Mouse (Mus musculus) liver, embryonic 16.5 days (tissue): Measurements from ENCODE around the gene Map4k2. TPM values are rescaled to one million over a fixed set of nuclear protein-coding genes. Genes with fewer than 3 reads are reported as not detected.

ENCODE experiments used
- ATAC-seq: fragments of 200-750 bp; cut with Nextera tagmentation; 2 replicates; pipeline ENCODE4 v1.8.0; 2017; ENCODE audit warnings: low read depth, mild to moderate bottlenecking, moderate number of reproducible peaks, moderate library complexity
- H3K27ac ChIP-seq: fragments of 300-500 bp; sonication (generic); 2 replicates; pipeline ENCODE4 v1.5.1; 2014; ENCODE audit warnings: mild to moderate bottlenecking, low read length
- H3K27me3 ChIP-seq: fragments of 300-500 bp; sonication (generic); 2 replicates; pipeline ENCODE4 v1.6.1; 2014; ENCODE audit warnings: low read depth, low read length, mixed read lengths; ENCODE audit not compliant: control insufficient read depth, insufficient read depth
- H3K36me3 ChIP-seq: fragments of 300-500 bp; sonication (generic); 2 replicates; pipeline ENCODE4 v1.6.1; 2014; ENCODE audit warnings: mild to moderate bottlenecking; ENCODE audit not compliant: control insufficient read depth, insufficient read depth
- H3K4me1 ChIP-seq: fragments of 300-500 bp; sonication (generic); 2 replicates; pipeline ENCODE4 v1.6.1; 2014; ENCODE audit warnings: low read depth, low read length, mixed read lengths; ENCODE audit not compliant: control insufficient read depth
- H3K4me2 ChIP-seq: fragments of 300-500 bp; sonication (generic); 2 replicates; pipeline ENCODE4 v1.6.1; 2014; ENCODE audit warnings: low read depth, low read length, mixed read lengths
- H3K4me3 ChIP-seq: fragments of 300-500 bp; sonication (generic); 2 replicates; pipeline ENCODE4 v1.5.1; 2014; ENCODE audit warnings: low read depth, mild to moderate bottlenecking, low read length
- H3K9ac ChIP-seq: fragments of 300-500 bp; sonication (generic); 2 replicates; pipeline ENCODE4 v1.6.1; 2014; ENCODE audit warnings: low read depth, low read length
- H3K9me3 ChIP-seq: fragments of 300-500 bp; sonication (generic); replicated peaks from 2 replicates; pipeline ENCODE4 v1.6.1; 2016; ENCODE audit warnings: low read length; ENCODE audit not compliant: control insufficient read depth
- WGBS: fragments of 180-500 bp; shearing (Covaris S2); extraction: QIAGEN DNeasy Blood & Tissue Kit; methylation state at CpG from one replicate; pipeline ENCODE4 v1.1.7; 2014; ENCODE audit not compliant: insufficient replicate concordance; 5-methylcytosine and 5-hydroxymethylcytosine counted together
- polyA plus RNA-seq: library from polyadenylated mRNA; unstranded; fragments of >200 nt; fragmentation: Nextera tagmentation; extraction: Ambion mirVana; gene quantifications from 2 replicates; pipeline ENCODE4 v1.2.1, GENCODE M21; 2015

Gene Map4k2
- polyA plus RNA-seq, result 8.2 and 8.6 TPM in 2 replicates

DNA sequence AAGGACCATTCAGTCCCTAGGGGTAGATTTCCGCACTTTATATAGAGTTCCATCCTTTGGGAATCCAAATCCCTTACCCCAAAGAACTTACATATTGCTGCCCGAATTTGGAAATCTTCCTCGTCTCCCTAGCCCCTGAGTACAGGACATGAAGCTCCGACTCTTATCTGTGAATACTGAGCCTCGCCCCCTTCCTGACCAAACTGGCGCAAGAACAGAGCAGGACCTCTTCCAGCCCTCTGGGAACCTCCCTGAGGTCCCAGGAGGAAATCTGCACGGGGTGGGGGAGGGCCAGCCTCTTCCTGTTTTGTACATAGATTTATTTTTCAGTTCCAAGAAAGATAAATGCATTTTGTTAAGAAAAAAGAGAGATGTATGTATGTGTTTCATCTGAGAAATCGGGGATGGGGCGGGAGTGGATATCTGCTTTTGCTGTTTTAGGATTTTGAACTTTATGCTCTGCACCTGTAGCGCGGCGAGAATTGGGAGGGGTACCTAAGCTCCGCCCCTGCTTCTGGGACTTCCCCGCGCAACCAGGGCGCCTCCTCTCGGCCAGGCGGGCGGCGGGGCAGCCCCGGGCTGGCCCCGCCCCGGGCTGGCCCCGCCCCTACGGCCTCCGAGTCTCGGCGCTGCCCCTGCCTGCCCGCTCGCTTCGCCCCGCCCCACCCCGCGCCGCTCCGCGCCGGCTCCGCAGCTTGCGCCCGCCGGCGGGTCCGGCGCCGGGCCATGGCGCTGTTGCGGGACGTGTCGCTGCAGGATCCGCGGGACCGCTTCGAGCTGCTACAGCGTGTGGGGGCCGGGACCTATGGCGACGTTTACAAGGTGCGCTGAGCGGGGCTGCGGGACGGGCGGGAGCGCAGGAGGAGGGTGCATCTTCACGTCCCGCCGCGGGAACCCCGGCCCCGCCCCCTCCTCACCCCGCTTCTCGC, at the start of gene Map4k2:
Gene Map4k2, plus strand, starts transcription at position 612 of the 929 bp plus-strand sequence.
- Histone ChIP-seq H3K9me3 (no peaks in the 10 kb centered on the region), H3K9ac (peak within 1 kb of the TSS; percentile 87), H3K27me3 (no peaks in the 10 kb centered on the region), H3K4me3 (peak within 1 kb of the TSS; percentile 83), H3K4me1 (peaks cover 48% of the 10 kb centered on the region), H3K27ac (peak within 1 kb of the TSS; percentile 76), H3K36me3 (peaks cover 13% of the 10 kb centered on the region), H3K4me2 (peak within 1 kb of the TSS; percentile 100)
- peak; percentile 93 for ATAC-seq
- WGBS, result 2% methylated on average over 59 of the region's 72 CpGs

DNA sequence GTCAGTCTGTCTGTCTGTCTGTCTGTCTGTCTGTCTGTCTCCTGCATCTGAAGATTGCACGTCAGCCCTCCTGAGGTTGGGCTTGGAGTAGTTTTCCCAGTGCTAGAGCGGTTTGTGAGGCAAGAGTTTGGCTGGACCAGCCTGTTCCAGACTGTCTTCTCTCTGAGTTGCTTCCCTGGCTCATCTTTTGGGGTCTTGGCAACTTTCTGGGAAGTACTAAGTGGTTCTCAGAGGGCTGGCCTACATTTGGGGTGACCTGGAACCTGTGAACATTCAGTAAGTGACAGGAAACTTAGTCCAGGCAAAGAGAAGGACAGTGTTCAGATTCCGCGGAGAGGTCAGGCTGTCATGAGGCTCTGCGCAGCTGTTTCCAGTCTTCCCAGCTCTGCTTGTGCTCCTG, 48.7 kb upstream of the Map4k2 start:
- H3K27me3 ChIP-seq, result no peaks in the 10 kb centered on the region
- peaks cover 29% of the 10 kb centered on the region for H3K36me3 ChIP-seq
- H3K4me2 ChIP-seq, result no peak overlapping the region
- peaks cover 65% of the 10 kb centered on the region for H3K4me1 ChIP-seq
- peak overlapping the region; percentile 88 for H3K27ac ChIP-seq
- H3K9ac ChIP-seq, result no peak overlapping the region
- H3K9me3 ChIP-seq, result no peaks in the 10 kb centered on the region
- 81% methylated on average over 5 of the region's 5 CpGs for WGBS
- ATAC-seq, result no peak
- H3K4me3 ChIP-seq, result no peak overlapping the region

DNA sequence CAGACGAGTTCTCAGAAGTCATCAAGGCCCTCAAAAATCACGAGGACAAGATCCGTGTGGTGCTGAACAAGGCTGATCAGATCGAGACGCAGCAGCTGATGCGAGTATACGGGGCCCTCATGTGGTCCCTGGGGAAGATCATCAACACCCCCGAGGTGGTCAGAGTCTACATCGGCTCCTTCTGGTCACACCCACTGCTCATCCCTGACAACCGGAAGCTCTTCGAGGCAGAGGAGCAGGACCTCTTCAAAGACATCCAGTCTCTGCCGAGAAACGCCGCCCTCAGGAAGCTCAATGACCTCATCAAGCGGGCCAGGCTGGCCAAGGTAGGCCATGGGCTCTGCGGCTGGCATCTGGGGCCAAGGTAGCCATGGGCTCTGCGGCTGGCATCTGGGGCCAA, 46.6 kb upstream of the Map4k2 start:
- Histone ChIP-seq H3K4me1 (peaks cover 68% of the 10 kb centered on the region), H3K9ac (no peak overlapping the region), H3K4me2 (no peak overlapping the region), H3K36me3 (peaks cover 36% of the 10 kb centered on the region), H3K27ac (no peak overlapping the region), H3K27me3 (no peaks in the 10 kb centered on the region), H3K4me3 (no peak overlapping the region), H3K9me3 (no peaks in the 10 kb centered on the region)
- WGBS, result 87% methylated on average over 17 of the region's 17 CpGs
- no peak for ATAC-seq

DNA sequence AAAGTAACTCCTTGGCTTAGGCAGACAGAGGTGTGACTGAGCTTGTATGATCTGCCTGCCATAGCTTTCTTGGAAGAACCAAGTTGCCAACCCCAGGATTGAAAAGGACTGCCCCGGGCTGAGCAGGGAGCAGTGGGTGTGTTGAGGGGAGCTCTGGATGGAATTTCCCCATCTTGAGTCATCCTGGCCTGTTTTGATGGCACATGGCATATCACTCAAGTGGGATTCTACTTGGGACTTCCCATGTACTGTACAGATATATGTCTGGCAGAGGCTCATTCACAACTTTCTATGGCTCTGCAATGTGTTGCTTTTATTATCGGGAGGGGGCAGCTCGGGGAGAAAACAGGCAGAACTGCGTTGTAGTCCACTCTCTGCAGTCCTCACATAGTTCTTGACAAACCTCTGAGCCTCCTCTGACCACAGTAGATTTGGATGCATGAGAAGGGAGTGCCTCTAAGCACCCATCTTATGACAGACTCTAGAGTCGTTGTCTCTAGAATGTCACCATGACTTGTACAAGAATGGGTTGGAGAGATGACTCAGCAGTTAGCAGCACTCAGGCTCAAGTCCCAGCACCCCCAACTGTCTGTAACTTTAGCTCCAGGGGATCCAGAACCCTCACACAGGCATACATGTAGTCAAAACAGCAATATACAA, 44.3 kb upstream of the Map4k2 start:
- 0 out of 2 replicates have a peak overlapping the region, but pooled peaks have one; percentile 25 for H3K4me2 ChIP-seq
- peak; percentile 40 for ATAC-seq
- no peak overlapping the region for H3K4me3 ChIP-seq
- 65% methylated on average over 5 of the region's 5 CpGs for WGBS
- peak overlapping the region; percentile 34 for H3K9ac ChIP-seq
- H3K36me3 ChIP-seq, result peaks cover 35% of the 10 kb centered on the region
- no peaks in the 10 kb centered on the region for H3K9me3 ChIP-seq
- H3K27me3 ChIP-seq, result no peaks in the 10 kb centered on the region
- H3K4me1 ChIP-seq, result peaks cover 69% of the 10 kb centered on the region
- H3K27ac ChIP-seq, result peak overlapping the region; percentile 89

DNA sequence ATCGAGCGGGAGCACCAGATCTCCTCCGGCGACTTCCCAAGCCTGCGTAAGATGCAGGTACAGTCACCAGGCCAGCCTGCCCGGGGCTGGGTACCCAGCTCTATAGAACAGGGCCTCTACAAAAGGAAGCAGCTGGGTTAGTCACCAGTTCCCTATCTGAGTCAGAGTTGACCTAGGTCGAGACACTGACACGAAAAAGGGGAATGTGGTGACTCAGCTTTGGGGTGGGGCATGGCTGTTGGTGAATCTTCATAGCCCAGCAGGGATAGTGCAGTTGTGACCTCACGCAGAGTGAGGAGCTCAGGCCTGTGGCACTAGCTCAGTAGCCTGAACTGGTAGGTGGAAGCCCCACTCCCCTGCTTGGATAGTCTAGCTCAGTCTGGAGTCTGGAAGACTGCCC, 43.3 kb upstream of the Map4k2 start:
- Histone ChIP-seq H3K9me3 (no peaks in the 10 kb centered on the region), H3K27me3 (no peaks in the 10 kb centered on the region), H3K4me3 (no peak overlapping the region; the same call in 1 of the 2 replicates), H3K4me1 (peaks cover 71% of the 10 kb centered on the region), H3K4me2 (peak overlapping the region; percentile 25), H3K9ac (peak overlapping the region; percentile 44), H3K27ac (peak overlapping the region; percentile 89), H3K36me3 (peaks cover 35% of the 10 kb centered on the region)
- ATAC-seq, result peak; percentile 68
- 43% methylated on average over 9 of the region's 9 CpGs for WGBS

DNA sequence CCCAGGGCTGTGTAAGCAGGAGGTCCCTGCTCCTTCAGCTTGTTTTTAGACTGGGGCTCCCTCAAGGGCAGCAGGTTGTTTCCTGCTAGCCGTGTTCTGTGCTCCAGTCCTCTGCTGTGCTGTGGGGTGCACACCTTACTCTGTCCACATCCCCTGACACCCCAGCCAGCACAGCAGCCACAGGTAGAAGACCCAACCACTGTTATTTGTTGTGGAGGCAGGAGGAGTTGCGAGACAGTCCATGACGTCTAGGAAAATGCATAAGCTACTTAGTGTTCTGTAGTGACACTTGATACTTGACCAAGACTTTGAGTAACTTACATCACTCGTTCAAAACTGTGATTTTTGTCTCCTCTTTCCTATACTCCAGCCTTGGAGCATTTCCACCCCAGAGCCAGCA, 41.9 kb upstream of the Map4k2 start:
- H3K4me3 ChIP-seq, result no peak overlapping the region
- ATAC-seq, result no peak
- H3K9me3 ChIP-seq, result no peaks in the 10 kb centered on the region
- peak overlapping the region; percentile 96 for H3K27ac ChIP-seq
- WGBS, result 64% methylated on average over 4 of the region's 4 CpGs
- H3K4me1 ChIP-seq, result peaks cover 84% of the 10 kb centered on the region
- peak overlapping the region; percentile 44; the same call in 1 of the 2 replicates for H3K9ac ChIP-seq
- no peak overlapping the region for H3K4me2 ChIP-seq
- H3K36me3 ChIP-seq, result peaks cover 35% of the 10 kb centered on the region
- H3K27me3 ChIP-seq, result no peaks in the 10 kb centered on the region

DNA sequence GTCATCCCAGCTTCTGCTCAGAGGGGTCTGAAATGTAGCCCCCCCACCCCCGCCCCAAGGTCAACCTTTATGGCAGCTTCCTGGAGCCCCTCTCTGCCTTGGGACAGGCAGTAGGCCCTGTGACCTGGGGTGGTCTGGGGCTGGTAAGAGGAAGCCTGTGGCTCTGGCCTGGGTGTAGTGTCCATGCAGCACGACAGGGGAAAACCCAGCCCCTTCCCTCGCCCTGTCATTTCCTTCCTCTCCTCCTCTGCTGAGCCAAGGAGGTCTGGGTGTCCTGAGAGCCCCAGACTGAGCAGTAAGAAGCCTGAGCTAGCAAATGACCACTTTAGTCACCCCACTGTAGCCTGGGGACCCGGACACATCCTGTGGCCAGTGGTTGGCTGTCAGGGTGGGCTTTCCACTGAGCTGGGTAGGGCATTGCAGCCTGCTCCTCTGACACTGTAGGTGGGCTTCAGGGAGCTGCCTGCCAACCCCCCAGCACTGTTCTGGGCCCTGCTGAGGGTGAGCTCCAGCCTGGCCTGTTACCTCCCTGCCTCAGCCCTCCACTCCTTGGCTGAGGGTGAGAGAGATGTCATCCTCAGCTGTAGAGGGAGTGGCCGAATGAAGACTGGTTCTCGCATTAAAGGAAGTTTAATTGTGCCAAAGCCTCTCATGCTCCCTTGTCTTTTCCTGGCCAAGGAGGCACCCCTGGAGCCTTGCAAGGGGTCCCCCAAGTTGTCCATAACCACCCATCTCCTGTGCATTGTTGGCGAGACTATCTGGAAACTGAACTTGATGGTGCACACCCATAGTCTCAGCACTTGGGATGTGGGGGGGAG, 41.3 kb upstream of the Map4k2 start:
- Histone ChIP-seq H3K4me3 (peak overlapping the region; percentile 5), H3K36me3 (peaks cover 30% of the 10 kb centered on the region), H3K27ac (peak overlapping the region; percentile 96), H3K9me3 (no peaks in the 10 kb centered on the region), H3K4me1 (peaks cover 90% of the 10 kb centered on the region), H3K4me2 (peak overlapping the region; percentile 41), H3K9ac (peak overlapping the region; percentile 44), H3K27me3 (no peaks in the 10 kb centered on the region)
- 42% methylated on average over 7 of the region's 7 CpGs for WGBS
- ATAC-seq, result no peak

DNA sequence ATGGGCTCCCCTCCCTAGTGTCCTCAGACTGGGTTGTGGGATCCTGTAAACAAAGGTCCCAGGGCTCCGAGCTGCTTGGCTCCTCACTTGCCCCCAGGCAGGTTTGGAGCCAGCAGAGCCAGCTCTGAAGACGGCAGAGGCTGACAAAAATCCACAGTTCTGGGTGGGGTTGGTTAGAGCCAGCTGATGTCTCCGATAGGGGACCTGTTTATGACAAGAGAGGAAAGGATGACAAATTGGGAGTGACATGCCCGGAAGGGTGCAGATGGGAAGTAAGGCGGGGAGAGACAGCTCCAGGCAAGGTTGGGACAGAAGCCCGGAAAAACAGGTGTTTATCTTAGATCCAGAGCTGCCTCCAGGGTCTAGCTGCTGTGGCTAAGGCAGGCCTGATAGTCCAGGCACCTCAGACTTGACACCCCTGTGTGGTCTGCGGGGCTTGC, 40.5 kb upstream of the Map4k2 start:
- Histone ChIP-seq H3K27ac (peak overlapping the region; percentile 96), H3K4me2 (peak overlapping the region; percentile 41), H3K36me3 (peaks cover 23% of the 10 kb centered on the region), H3K4me3 (peak overlapping the region; percentile 5), H3K27me3 (no peaks in the 10 kb centered on the region), H3K4me1 (peaks cover 90% of the 10 kb centered on the region), H3K9ac (peak overlapping the region; percentile 44), H3K9me3 (no peaks in the 10 kb centered on the region)
- 26% methylated on average over 7 of the region's 7 CpGs for WGBS
- ATAC-seq, result peak; percentile 76
